Mouse (Mus musculus): ENCODE data around the gene Rfc5. TPM values are rescaled to one million over a fixed set of nuclear protein-coding genes. Genes with fewer than 3 reads are reported as not detected.
"Not testable (repeated sequence)": the region's sequence is repeated elsewhere in the genome, so short reads cannot be mapped to it uniquely, and the experiment has no call there.

The Rfc5 gene
- polyA plus RNA-seq (2015; fragmentation: Nextera tagmentation; extraction: Ambion mirVana), result 75.9 and 88.6 TPM in 2 replicates

GRCm38 (mm10) chr5:117388877-117389276, at the start of gene Rfc5:
Gene Rfc5, minus strand, starts transcription at chr5:117389047.
- H3K4me1 ChIP-seq (ENCODE audit: control insufficient read depth, insufficient read depth, low read length), result peaks cover 9% of the 10 kb centered on the region
- H3K9ac ChIP-seq (ENCODE audit: low read length), result peak within 1 kb of the TSS; percentile 87
- H3K27ac ChIP-seq (ENCODE audit: low read length), result peak within 1 kb of the TSS; percentile 40
- peak within 1 kb of the TSS; percentile 71 for H3K4me2 ChIP-seq (ENCODE audit: low read depth, low read length)
- no peaks in the 10 kb centered on the region; the same call in 1 of the 2 replicates for H3K9me3 ChIP-seq (replicated peaks; ENCODE audit: control insufficient read depth, low read length)
- peak; percentile 97 for ATAC-seq (ENCODE audit: insufficient read depth, low FRiP score)
- H3K36me3 ChIP-seq (ENCODE audit: control insufficient read depth, insufficient read depth, low read length), result no peaks in the 10 kb centered on the region; the same call in 1 of the 2 replicates
- WGBS, result 1% methylated on average over 37 of the region's 44 CpGs
- no peaks in the 10 kb centered on the region for H3K27me3 ChIP-seq (ENCODE audit: control insufficient read depth, insufficient read depth, low read length)
- peak within 1 kb of the TSS; percentile 70 for H3K4me3 ChIP-seq (replicated peaks; ENCODE audit: low read length)

GRCm38 (mm10) chr5:117433501-117433900, 44.7 kb upstream of the Rfc5 start:
- not testable (repeated sequence) for H3K9me3 ChIP-seq (replicated peaks; ENCODE audit: control insufficient read depth, low read length); H3K4me1 ChIP-seq (ENCODE audit: control insufficient read depth, insufficient read depth, low read length); H3K36me3 ChIP-seq (ENCODE audit: control insufficient read depth, insufficient read depth, low read length); H3K9ac ChIP-seq (ENCODE audit: low read length); H3K4me3 ChIP-seq (replicated peaks; ENCODE audit: low read length); H3K27me3 ChIP-seq (ENCODE audit: control insufficient read depth, insufficient read depth, low read length); H3K27ac ChIP-seq (ENCODE audit: low read length); ATAC-seq (ENCODE audit: insufficient read depth, low FRiP score); H3K4me2 ChIP-seq (ENCODE audit: low read depth, low read length)
- 93% methylated on average over 7 of the region's 7 CpGs for WGBS

GRCm38 (mm10) chr5:117417442-117417841, 28.6 kb upstream of the Rfc5 start:
- peaks cover 29% of the 10 kb centered on the region for H3K27me3 ChIP-seq (ENCODE audit: control insufficient read depth, insufficient read depth, low read length)
- H3K9ac ChIP-seq (ENCODE audit: low read length), result no peak overlapping the region
- WGBS, result 69% methylated on average over 2 of the region's 2 CpGs
- H3K4me2 ChIP-seq (ENCODE audit: low read depth, low read length), result no peak overlapping the region
- ATAC-seq (ENCODE audit: insufficient read depth, low FRiP score), result no peak
- H3K36me3 ChIP-seq (ENCODE audit: control insufficient read depth, insufficient read depth, low read length), result no peaks in the 10 kb centered on the region
- no peak overlapping the region for H3K27ac ChIP-seq (ENCODE audit: low read length)
- no peak overlapping the region for H3K4me3 ChIP-seq (replicated peaks; ENCODE audit: low read length)
- no peaks in the 10 kb centered on the region for H3K4me1 ChIP-seq (ENCODE audit: control insufficient read depth, insufficient read depth, low read length)
- no peaks in the 10 kb centered on the region for H3K9me3 ChIP-seq (replicated peaks; ENCODE audit: control insufficient read depth, low read length)

- Histone ChIP-seq H3K36me3 (ENCODE audit: control insufficient read depth, insufficient read depth, low read length) (no peaks in the 10 kb centered on the region), H3K9me3 (replicated peaks; ENCODE audit: control insufficient read depth, low read length) (no peaks in the 10 kb centered on the region), H3K27ac (ENCODE audit: low read length) (no peak overlapping the region), H3K4me1 (ENCODE audit: control insufficient read depth, insufficient read depth, low read length) (no peaks in the 10 kb centered on the region), H3K27me3 (ENCODE audit: control insufficient read depth, insufficient read depth, low read length) (peaks cover 39% of the 10 kb centered on the region), H3K9ac (ENCODE audit: low read length) (no peak overlapping the region), H3K4me3 (replicated peaks; ENCODE audit: low read length) (peak overlapping the region; percentile 61; the same call in 1 of the 2 replicates), H3K4me2 (ENCODE audit: low read depth, low read length) (no peak overlapping the region)
- ATAC-seq (ENCODE audit: insufficient read depth, low FRiP score), result no peak
- 27% methylated on average over 19 of the region's 19 CpGs for WGBS
These were observed 26.4 kb upstream of the Rfc5 start for GRCm38 (mm10) chr5:117415011-117415912.

GRCm38 (mm10) chr5:117414611-117415010, 25.8 kb upstream of the Rfc5 start:
- no peaks in the 10 kb centered on the region for H3K9me3 ChIP-seq (replicated peaks; ENCODE audit: control insufficient read depth, low read length)
- H3K4me1 ChIP-seq (ENCODE audit: control insufficient read depth, insufficient read depth, low read length), result no peaks in the 10 kb centered on the region
- 4% methylated on average over 10 of the region's 10 CpGs for WGBS
- peak overlapping the region; percentile 61 for H3K4me3 ChIP-seq (replicated peaks; ENCODE audit: low read length)
- peaks cover 39% of the 10 kb centered on the region for H3K27me3 ChIP-seq (ENCODE audit: control insufficient read depth, insufficient read depth, low read length)
- peak overlapping the region; percentile 93 for H3K4me2 ChIP-seq (ENCODE audit: low read depth, low read length)
- H3K27ac ChIP-seq (ENCODE audit: low read length), result no peak overlapping the region
- no peak for ATAC-seq (ENCODE audit: insufficient read depth, low FRiP score)
- H3K36me3 ChIP-seq (ENCODE audit: control insufficient read depth, insufficient read depth, low read length), result no peaks in the 10 kb centered on the region
- H3K9ac ChIP-seq (ENCODE audit: low read length), result no peak overlapping the region; the same call in 1 of the 2 replicates

GRCm38 (mm10) chr5:117413507-117414501, 25.0 kb upstream of the Rfc5 start, which contains the start of gene Ksr2:
Gene Ksr2, plus strand, starts transcription at chr5:117414000.
- H3K4me3 ChIP-seq (replicated peaks; ENCODE audit: low read length), result peak within 1 kb of the TSS; percentile 61
- no peaks in the 10 kb centered on the region for H3K4me1 ChIP-seq (ENCODE audit: control insufficient read depth, insufficient read depth, low read length)
- ATAC-seq (ENCODE audit: insufficient read depth, low FRiP score), result peak; percentile 82
- H3K9me3 ChIP-seq (replicated peaks; ENCODE audit: control insufficient read depth, low read length), result no peaks in the 10 kb centered on the region
- peak within 1 kb of the TSS; percentile 93 for H3K4me2 ChIP-seq (ENCODE audit: low read depth, low read length)
- peaks cover 39% of the 10 kb centered on the region for H3K27me3 ChIP-seq (ENCODE audit: control insufficient read depth, insufficient read depth, low read length)
- H3K9ac ChIP-seq (ENCODE audit: low read length), result peak within 1 kb of the TSS; percentile 70
- no peak within 1 kb of the TSS for H3K27ac ChIP-seq (ENCODE audit: low read length)
- WGBS, result under 1% methylated on average over 88 of the region's 89 CpGs
- no peaks in the 10 kb centered on the region for H3K36me3 ChIP-seq (ENCODE audit: control insufficient read depth, insufficient read depth, low read length)

GRCm38 (mm10) chr5:117409369-117409768, 20.5 kb upstream of the Rfc5 start:
- no peak for ATAC-seq (ENCODE audit: insufficient read depth, low FRiP score)
- no peak overlapping the region for H3K9ac ChIP-seq (ENCODE audit: low read length)
- 60% methylated on average over 6 of the region's 6 CpGs for WGBS
- H3K27me3 ChIP-seq (ENCODE audit: control insufficient read depth, insufficient read depth, low read length), result peaks cover 28% of the 10 kb centered on the region
- H3K9me3 ChIP-seq (replicated peaks; ENCODE audit: control insufficient read depth, low read length), result no peaks in the 10 kb centered on the region
- no peak overlapping the region for H3K27ac ChIP-seq (ENCODE audit: low read length)
- H3K36me3 ChIP-seq (ENCODE audit: control insufficient read depth, insufficient read depth, low read length), result no peaks in the 10 kb centered on the region
- H3K4me1 ChIP-seq (ENCODE audit: control insufficient read depth, insufficient read depth, low read length), result no peaks in the 10 kb centered on the region
- no peak overlapping the region for H3K4me3 ChIP-seq (replicated peaks; ENCODE audit: low read length)
- no peak overlapping the region for H3K4me2 ChIP-seq (ENCODE audit: low read depth, low read length)

GRCm38 (mm10) chr5:117408216-117408615, 19.4 kb upstream of the Rfc5 start:
- Histone ChIP-seq H3K27ac (ENCODE audit: low read length) (no peak overlapping the region), H3K4me1 (ENCODE audit: control insufficient read depth, insufficient read depth, low read length) (no peaks in the 10 kb centered on the region), H3K4me2 (ENCODE audit: low read depth, low read length) (no peak overlapping the region), H3K4me3 (replicated peaks; ENCODE audit: low read length) (no peak overlapping the region), H3K9ac (ENCODE audit: low read length) (no peak overlapping the region), H3K36me3 (ENCODE audit: control insufficient read depth, insufficient read depth, low read length) (no peaks in the 10 kb centered on the region), H3K9me3 (replicated peaks; ENCODE audit: control insufficient read depth, low read length) (no peaks in the 10 kb centered on the region), H3K27me3 (ENCODE audit: control insufficient read depth, insufficient read depth, low read length) (peaks cover 17% of the 10 kb centered on the region)
- ATAC-seq (ENCODE audit: insufficient read depth, low FRiP score), result no peak
- 59% methylated on average over 4 of the region's 4 CpGs for WGBS
